Mouse (Mus musculus) cerebellum, postnatal 14 days (tissue): Measurements from ENCODE around the gene Tmem28.

Experiments used
- DNase-seq, 2 experiments: peaks; one replicate each; pipeline ENCODE4 v3.0.0; 2021; ENCODE audit warnings: mixed read lengths in 2 of 2

Tmem28 gene

DNA sequence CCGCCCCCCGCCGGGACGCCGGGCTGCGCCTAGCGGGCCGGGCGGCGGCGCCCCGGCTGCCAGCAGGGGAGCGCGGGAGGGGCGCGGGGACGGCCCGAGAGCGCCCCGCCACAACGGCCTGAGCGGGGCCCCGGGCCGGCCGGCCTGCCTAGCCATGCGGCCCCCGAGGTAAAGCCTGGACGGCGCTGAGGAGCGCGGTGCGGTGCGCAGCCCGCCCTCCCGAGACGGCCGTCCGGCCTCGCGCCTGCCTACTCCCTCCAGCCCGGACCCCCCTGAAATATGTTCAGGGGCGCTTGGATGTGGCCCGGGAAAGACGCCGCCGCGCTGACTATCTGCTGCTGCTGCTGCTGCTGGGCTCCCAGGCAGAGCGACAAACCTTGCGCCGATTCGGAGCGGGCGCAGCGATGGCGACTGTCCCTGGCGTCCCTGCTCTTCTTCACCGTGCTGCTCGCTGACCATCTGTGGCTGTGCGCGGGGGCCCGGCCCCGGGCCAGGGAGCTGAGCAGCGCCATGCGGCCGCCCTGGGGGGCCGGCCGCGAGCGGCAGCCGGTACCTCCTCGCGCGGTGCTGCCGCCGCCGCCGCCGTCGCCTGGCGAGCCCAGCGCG lies at the start of gene Tmem28:
Gene Tmem28 (plus strand): TSS at position 232 of the 606 bp plus-strand sequence.
- peak; percentile 27 to 38 for DNase-seq

DNA sequence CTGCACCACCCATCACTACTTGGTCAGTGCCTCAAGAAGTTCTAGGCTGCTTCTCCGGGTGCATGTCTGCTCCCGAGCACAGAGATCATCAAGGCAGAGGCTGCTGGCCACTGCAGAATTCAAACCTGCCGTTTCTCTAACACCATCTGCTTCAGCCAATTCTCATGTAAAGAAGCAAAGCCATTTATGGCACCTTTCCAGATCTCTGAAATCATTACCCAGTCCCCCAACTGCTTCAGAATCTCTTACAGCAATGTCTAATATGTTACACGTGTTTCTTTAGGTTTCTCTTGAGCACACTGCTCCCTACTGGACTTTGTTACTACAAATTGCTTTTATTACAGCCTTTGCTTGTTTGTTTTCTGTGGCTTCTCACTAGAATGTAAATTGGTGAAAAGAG lies 40.5 kb upstream of the Tmem28 start:
- peak in 1 of 2 experiments; percentile 0 for DNase-seq

DNA sequence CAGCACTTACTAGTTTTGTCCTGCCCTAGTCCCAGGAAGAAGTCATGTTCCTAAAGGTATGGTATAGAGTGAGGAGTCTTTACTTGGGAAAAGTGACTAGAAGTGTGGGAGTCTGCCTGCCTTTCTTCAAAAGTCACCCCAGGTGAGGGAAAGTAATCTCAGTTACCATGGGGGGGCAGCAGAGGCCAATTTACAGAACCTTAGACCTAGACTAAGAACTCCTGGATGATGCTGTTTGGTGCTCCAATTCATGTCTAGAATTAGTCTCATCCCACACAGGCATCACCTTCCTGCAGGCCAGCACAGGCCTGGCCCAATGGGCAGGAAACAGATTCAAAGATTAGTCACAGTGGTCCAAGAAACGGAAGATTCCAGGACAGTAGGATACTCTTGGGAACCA lies 12.4 kb upstream of the Tmem28 start:
- peak; percentile 68 to 76 for DNase-seq

DNA sequence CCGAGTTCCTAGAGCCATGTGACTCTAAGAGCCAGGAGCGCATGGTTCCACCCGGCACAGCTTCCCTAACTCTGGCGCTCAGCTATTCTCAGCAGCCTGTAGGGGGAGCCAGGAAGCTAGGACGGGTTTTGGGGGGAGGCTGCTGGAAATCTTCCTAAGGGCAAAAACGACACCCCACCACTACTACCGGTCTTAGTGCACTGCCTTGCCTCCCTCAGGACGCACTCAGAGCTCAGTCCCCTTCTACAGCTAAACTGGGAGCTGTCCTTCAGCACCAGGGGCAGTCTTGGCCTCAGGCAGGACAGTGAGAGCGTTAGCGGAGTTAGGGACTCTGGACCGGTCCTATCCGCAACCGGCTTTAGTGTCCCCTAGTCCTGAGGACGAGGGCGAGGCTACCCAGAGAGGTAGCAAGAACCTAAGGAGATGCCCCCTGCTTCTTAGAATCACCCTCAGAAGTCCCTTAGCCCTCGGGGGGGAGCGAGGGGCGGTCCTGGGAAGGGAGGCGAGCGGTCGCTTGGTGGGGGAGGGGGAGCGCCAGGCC lies 1.4 kb upstream of the Tmem28 start:
- DNase-seq, result peak; percentile 62 to 72

DNA sequence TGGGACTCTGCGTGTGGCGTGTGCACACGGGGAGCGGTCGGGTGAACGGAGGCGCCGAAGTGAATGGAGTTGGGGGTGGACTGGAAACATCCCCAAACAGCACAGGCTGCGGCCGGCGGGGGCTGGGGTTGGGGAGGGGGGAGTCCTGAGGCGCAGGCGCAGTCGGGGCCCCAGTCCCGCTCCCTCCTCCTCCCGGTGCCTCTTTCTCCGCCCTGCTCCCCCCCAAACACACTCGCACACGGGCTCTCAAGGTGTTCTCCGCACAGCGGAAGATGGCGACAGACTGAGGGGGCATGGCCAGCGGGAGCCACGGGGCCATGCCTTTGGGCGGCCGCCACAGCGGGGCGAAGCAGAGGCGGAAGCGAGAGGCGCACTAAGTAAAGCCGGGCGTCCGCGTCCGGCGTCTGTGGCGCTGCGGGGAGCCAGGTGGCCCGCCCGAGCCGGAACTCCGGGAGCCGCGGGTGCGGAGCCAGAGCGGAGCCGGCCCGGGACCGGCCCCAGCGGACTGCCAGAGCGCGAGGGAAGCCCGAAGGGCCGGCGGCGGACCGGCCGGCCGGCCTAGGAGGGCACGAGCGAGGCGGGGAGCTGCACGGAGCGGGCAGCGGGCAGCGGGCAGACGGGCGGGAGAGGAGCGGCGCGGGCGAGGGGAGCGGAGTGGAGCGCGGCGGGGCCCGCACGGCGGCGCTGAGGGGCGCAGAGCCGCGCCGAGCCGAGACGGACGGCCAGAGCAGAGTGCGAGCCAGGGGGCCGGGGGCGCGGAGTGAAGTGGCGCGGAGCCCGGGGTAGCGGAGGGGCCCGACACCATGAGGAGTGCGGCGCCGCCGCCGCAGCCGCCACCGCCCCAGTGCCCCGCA lies 658 bp upstream of the Tmem28 start:
- peak; percentile 44 to 59 for DNase-seq

DNA sequence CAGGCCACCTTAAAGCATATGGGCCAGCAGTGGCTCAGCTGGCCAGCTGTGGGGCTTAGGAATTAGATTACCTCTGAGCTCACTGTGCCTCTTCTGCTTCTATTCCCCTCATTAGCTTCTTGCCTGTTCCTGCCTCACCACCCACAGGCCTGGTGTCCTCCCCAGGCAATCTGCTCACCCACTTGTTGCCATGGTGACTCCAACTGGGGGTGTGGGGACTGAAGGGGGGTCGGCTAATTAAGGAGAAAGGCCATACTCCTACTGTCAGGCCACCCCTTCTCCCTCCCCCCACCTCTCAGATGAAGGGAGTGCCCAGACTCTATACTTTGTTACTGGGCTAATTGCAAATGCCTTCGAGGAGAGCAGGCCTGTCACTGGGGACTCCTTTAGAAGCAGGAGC lies 21.3 kb downstream of the Tmem28 start:
- no peak for DNase-seq

DNA sequence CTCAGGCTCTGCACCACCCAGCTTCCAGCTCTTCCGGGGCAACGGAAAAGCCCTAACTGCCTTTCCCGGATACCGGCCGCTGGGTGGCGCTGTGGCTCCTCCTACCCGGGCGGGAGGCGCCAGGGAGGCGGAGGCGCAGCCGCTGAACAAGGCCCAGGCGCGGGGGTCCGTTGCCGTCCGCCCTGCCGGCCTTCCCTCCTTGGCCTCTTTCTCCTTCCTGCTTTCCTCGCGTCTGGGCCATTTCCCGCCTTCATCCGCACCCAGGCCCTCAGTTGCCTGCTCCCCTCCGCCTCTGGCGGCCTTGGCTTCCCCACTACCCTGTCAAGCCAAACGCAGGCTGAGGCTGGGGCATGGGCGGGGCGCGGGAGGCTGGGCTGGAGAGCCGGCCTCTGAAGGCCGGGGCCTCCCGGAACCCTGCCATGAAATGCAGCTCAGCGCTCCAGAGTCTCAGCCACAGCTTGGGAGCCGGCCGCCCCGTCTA lies 32.5 kb downstream of the Tmem28 start:
- DNase-seq, result peak; percentile 66 to 79

DNA sequence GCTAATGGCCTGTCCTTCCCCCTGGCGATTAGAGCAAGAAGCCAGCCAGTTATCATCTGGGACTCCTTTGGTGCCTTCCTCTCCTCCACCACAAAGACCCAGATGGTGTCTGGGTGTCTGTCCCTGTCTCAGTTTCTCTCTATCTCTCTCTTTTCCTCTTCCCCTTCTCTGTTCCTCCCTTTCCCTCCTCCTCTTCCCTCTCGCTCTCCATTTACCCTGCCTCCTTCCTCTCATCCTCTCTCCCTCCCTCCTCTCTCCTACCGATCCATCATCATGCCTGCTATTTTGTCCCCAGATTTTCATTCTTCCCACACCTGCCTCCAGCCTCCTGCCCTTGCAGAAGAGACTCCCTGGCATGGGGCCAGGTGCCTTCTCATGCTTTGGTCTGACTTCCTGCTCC lies 33.0 kb downstream of the Tmem28 start:
- DNase-seq, result peak in 1 of 2 experiments; percentile 25

DNA sequence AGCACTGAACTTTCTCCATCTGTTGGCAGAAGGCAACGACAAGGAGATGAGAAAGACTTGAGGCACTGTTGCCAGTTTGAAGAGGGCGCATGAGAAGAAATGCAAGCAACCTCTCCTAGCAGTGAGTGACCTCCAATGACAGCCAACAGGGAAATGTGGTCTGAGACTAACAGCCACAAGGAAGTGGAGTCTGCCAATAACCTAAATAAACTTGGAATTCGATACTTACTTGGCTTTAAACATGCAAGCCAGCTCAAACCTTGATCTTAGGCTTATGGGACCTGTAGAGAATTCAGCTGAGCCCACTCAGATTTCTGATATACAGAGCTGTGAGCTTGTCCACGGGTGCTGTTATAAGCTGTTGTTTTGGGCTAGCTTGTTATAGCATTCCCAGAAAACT lies 51.4 kb downstream of the Tmem28 start:
- no peak for DNase-seq

DNA sequence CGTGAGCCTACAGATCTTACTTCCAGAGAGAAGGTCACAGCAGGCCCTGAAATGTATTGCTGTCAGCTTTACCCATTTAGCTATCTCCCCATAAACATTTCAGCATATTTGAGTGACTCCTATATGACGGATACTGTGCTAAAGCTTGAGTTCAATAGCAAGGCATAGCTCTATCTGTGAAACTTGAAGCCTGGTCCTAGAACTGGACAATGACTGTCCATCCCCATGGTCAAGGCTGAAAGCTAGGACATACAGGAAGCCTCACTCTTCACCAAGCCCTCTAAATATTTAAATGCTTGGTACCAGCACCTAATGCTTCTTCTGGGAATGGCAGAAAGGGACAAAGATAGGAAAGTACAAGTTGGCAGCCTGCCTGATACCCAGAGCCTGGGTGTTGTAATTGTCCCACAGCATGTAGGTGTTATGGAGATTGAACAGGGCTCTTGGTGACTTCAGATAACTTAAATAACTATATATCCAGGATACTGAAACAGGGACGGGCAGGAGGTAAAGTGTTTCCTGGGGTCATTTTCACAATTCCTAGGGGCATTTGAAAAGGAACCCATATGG lies 51.9 kb downstream of the Tmem28 start:
- DNase-seq, result no peak

DNA sequence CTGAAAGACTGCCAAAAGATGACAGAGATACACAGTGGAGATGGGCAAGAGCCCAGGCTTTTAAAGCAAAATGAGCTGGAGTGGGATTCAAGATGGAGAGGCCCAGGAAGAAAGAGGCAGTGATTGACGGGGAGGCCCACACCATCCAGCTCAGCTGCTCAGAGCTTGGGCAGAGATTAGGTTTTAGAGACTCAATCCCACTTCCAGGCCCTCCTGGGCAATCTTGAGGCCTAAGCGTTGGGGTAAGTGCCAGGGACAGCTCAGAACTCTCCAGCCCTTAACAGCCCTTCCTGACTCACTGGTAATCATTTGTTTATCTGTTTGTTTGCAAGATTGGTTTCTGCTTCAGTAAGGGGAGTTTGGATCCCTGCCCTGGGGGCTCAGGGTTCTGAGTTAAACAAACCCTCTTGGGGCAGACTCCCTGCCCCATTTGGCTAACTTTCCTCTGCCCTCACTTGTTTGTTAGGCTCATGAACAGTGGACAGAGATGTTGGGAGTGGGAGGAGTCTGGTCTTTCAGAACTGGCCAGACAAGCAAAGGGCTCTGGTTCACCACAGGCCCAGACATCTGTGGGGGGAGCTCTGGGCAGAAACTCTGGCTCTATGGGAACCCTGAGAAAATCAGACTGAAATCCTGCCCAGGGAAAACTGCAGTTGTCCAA lies 52.6 kb downstream of the Tmem28 start:
- DNase-seq, result no peak

DNA sequence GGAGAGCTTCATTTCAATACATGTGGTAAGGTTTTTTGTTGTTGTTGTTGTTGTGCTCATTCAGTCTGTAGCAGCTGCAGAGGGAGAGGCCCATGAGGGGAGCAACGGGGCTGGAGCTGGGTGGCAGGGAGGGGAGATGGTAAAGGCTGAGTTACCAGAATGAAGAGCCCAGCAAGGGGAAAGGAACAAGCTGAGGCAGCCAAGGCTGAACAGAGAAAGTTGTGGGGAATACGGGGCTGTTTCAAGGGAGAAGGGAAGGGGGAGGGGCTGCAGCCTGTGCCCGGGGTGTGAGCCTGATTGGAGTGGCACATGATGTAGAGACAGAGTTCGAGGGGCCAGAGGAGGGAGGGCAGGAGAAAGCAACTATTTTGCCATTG lies 53.1 kb downstream of the Tmem28 start:
- DNase-seq, result no peak

DNA sequence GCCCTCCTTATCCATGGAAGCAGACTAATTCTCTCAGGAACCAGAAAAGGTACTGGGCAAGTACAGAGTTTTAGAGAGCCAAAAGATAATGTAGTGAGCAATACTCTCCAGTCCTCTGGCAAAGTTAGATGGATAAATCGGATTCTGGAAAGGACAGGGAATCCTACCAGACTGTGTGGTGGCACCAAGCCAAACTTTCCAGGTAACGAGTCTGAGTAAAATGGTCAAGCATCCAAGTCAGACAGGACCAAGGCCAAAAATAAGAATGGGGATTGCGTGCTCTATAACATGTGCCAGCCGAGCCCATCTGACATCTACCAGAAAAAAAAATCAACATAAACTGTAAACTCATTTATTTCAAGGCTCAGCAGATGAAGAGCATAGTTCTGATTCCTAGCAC lies 56.0 kb downstream of the Tmem28 start:
- peak; percentile 87 to 89 for DNase-seq

DNA sequence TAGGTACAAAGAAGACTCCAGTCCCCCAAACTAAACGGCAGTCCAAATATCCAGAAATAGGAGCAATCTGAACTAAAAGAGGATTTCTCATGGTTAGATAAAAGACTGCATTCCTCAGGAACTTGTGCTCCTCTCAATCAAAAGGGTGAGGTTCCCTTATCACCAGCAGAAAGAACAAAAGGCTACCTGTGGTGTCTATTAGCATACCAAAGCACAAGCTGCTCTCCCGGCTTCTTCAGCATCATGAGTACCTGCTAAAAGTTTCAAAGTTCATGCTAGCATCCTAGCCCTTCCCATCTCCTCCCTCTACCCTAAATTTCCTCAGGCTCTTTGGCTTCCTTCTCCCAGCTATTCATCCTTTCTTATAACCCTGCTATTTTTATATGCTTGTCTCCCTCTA lies 62.6 kb downstream of the Tmem28 start:
- DNase-seq, result no peak
